Mouse (Mus musculus) heart, embryonic 12.5 days (tissue): Measurements from ENCODE around the gene Olfr91. TPM values are rescaled to one million over a fixed set of nuclear protein-coding genes. Genes with fewer than 3 reads are reported as not detected.

Experiments used
- ATAC-seq: fragments of 200-750 bp; cut with Nextera tagmentation; 2 replicates; pipeline ENCODE4 v1.8.0; 2017; ENCODE audit warnings: moderate TSS enrichment, moderate library complexity; ENCODE audit not compliant: insufficient number of reproducible peaks, low FRiP score
- H3K27ac ChIP-seq: fragments of 300-500 bp; sonication (generic); 2 replicates; pipeline ENCODE4 v1.5.1; 2016; ENCODE audit warnings: mild to moderate bottlenecking, moderate library complexity; ENCODE audit not compliant: poor library complexity, severe bottlenecking
- H3K27me3 ChIP-seq: fragments of 300-500 bp; sonication (generic); replicated peaks from 2 replicates; pipeline ENCODE4 v1.6.1; 2016; ENCODE audit warnings: mild to moderate bottlenecking, moderate library complexity
- H3K36me3 ChIP-seq: fragments of 300-500 bp; sonication (generic); 2 replicates; pipeline ENCODE4 v1.6.1; 2016; ENCODE audit warnings: mild to moderate bottlenecking, moderate library complexity
- H3K4me1 ChIP-seq: fragments of 300-500 bp; sonication (generic); replicated peaks from 2 replicates; pipeline ENCODE4 v1.6.1; 2016; ENCODE audit warnings: mild to moderate bottlenecking
- H3K4me2 ChIP-seq: fragments of 300-500 bp; sonication (generic); 2 replicates; pipeline ENCODE4 v1.6.1; 2016; ENCODE audit warnings: mild to moderate bottlenecking, moderate library complexity
- H3K4me3 ChIP-seq: fragments of 300-500 bp; sonication (generic); 2 replicates; pipeline ENCODE4 v1.5.1; 2016; ENCODE audit warnings: mild to moderate bottlenecking
- H3K9ac ChIP-seq: fragments of 300-500 bp; sonication (generic); 2 replicates; pipeline ENCODE4 v1.6.1; 2016; ENCODE audit warnings: mild to moderate bottlenecking, moderate library complexity
- H3K9me3 ChIP-seq: fragments of 300-500 bp; sonication (generic); replicated peaks from 2 replicates; pipeline ENCODE4 v1.6.1; 2016; ENCODE audit warnings: mild to moderate bottlenecking, moderate library complexity
- WGBS: fragments of 180-500 bp; shearing (Covaris S2); methylation state at CpG from one replicate; pipeline ENCODE4 v1.1.7; 2016; 5-methylcytosine and 5-hydroxymethylcytosine counted together
- polyA plus RNA-seq: library from polyadenylated mRNA; unstranded; fragments of >200 nt; fragmentation: Nextera tagmentation; extraction: Ambion mirVana; gene quantifications from 2 replicates; pipeline ENCODE4 v1.2.1, GENCODE M21; 2016

The Olfr91 gene
- polyA plus RNA-seq, 1 experiment from 2014 or later = not detected

GRCm38 (mm10) chr17:37045611-37046311 is 52.3 kb downstream of the Olfr91 start, which contains the start of gene Gabbr1:
TSS of gene Gabbr1 (plus strand) at chr17:37045966.
- Histone ChIP-seq H3K27me3 (peaks cover 10% of the 10 kb centered on the region), H3K36me3 (no peaks in the 10 kb centered on the region), H3K4me2 (peak within 1 kb of the TSS; percentile 100), H3K9me3 (no peaks in the 10 kb centered on the region), H3K4me3 (peak within 1 kb of the TSS; percentile 78), H3K9ac (peak within 1 kb of the TSS; percentile 95), H3K27ac (peak within 1 kb of the TSS; percentile 56; the same call in 1 of the 2 replicates), H3K4me1 (peaks cover 27% of the 10 kb centered on the region)
- WGBS = 2% methylated on average over 50 of the region's 55 CpGs
- peak; percentile 86 for ATAC-seq

GRCm38 (mm10) chr17:37044651-37045244 is 53.3 kb downstream of the Olfr91 start:
- H3K4me2 ChIP-seq = peak overlapping the region; percentile 100
- H3K9ac ChIP-seq = 0 out of 2 replicates have a peak overlapping the region, but pooled peaks have one; percentile 95
- peak overlapping the region; percentile 78; the same call in 1 of the 2 replicates for H3K4me3 ChIP-seq
- no peaks in the 10 kb centered on the region for H3K9me3 ChIP-seq
- H3K4me1 ChIP-seq = peaks cover 18% of the 10 kb centered on the region
- no peak overlapping the region for H3K27ac ChIP-seq
- H3K27me3 ChIP-seq = peaks cover 10% of the 10 kb centered on the region
- no peaks in the 10 kb centered on the region for H3K36me3 ChIP-seq
- WGBS = 78% methylated on average over 7 of the region's 7 CpGs
- no peak for ATAC-seq

Other genes starting within 250 kb of the Olfr91 start
- 0.40 and 0.47 TPM in 2 replicates for gene Trim15, start 231.1 kb downstream of the Olfr91 start, polyA plus RNA-seq
- gene Trim10, start 228.7 kb downstream of the Olfr91 start, polyA plus RNA-seq = 23.6 and 27.0 TPM in 2 replicates
- gene Trim40, start 208.2 kb downstream of the Olfr91 start, polyA plus RNA-seq = not detected in 2 replicates
- not detected in 2 replicates for gene Trim31, start 200.2 kb downstream of the Olfr91 start, polyA plus RNA-seq
- not detected in 2 replicates for gene Rnf39, start 155.4 kb downstream of the Olfr91 start, polyA plus RNA-seq
- 83.2 and 83.8 TPM in 2 replicates for gene Ppp1r11, start 146.5 kb downstream of the Olfr91 start, polyA plus RNA-seq
- gene Znrd1, start 139.7 kb downstream of the Olfr91 start, polyA plus RNA-seq = 37.5 and 40.3 TPM in 2 replicates
- 6.4 and 6.7 TPM in 2 replicates for gene Znrd1as, start 139.7 kb downstream of the Olfr91 start, polyA plus RNA-seq
- 0.20 TPM in 1 of 2 replicates, not detected in the other for gene 2410137M14Rik, start 117.0 kb downstream of the Olfr91 start, polyA plus RNA-seq
- gene H2-M5, start 108.7 kb downstream of the Olfr91 start, polyA plus RNA-seq = 0.31 and 0.36 TPM in 2 replicates
- gene Zfp57, start 97.1 kb downstream of the Olfr91 start, polyA plus RNA-seq = 60.0 and 64.4 TPM in 2 replicates
- gene Mog, start 74.9 kb downstream of the Olfr91 start, polyA plus RNA-seq = 0.10 TPM in 1 of 2 replicates, not detected in the other
- 8.3 and 8.6 TPM in 2 replicates for gene Gabbr1, start 52.3 kb downstream of the Olfr91 start, polyA plus RNA-seq
- gene Olfr90, start 9.8 kb downstream of the Olfr91 start, polyA plus RNA-seq = 0.08 TPM in 1 of 2 replicates, not detected in the other
- gene Olfr92, start 21.8 kb upstream of the Olfr91 start, polyA plus RNA-seq = not detected in 2 replicates
- gene Olfr93, start 63.2 kb upstream of the Olfr91 start, polyA plus RNA-seq = not detected in 2 replicates
- gene Ubd, start 95.6 kb upstream of the Olfr91 start, polyA plus RNA-seq = not detected in 2 replicates
- gene Olfr94, start 102.7 kb upstream of the Olfr91 start, polyA plus RNA-seq = not detected in 2 replicates
- not detected in 2 replicates for gene Olfr95, start 114.8 kb upstream of the Olfr91 start, polyA plus RNA-seq
- not detected in 2 replicates for gene Olfr96, start 121.9 kb upstream of the Olfr91 start, polyA plus RNA-seq
- not detected in 2 replicates for gene Olfr97, start 139.1 kb upstream of the Olfr91 start, polyA plus RNA-seq
- gene Olfr98, start 165.5 kb upstream of the Olfr91 start, polyA plus RNA-seq = not detected in 2 replicates
- 0.57 and 0.74 TPM in 2 replicates for gene H2-M3, start 171.9 kb upstream of the Olfr91 start, polyA plus RNA-seq
- not detected in 2 replicates for gene Olfr99, start 185.2 kb upstream of the Olfr91 start, polyA plus RNA-seq
- not detected in 2 replicates for gene Olfr101, start 206.0 kb upstream of the Olfr91 start, polyA plus RNA-seq
- gene Olfr102, start 218.8 kb upstream of the Olfr91 start, polyA plus RNA-seq = not detected in 2 replicates
- not detected in 2 replicates for gene Olfr103, start 241.4 kb upstream of the Olfr91 start, polyA plus RNA-seq